Mouse (Mus musculus) midbrain, embryonic 14.5 days (tissue): ENCODE results near the gene Smim15. TPM values are rescaled to one million over a fixed set of nuclear protein-coding genes. Genes with fewer than 3 reads are reported as not detected.
A peak's percentile ranks its signal among the peaks of the same experiment; 100 is the strongest.

Experiments
- ATAC-seq: fragments of 200-750 bp; cut with Nextera tagmentation; 2 replicates; pipeline ENCODE4 v1.8.0; 2017; ENCODE audit warnings: moderate number of reproducible peaks, moderate library complexity; ENCODE audit not compliant: low FRiP score, low TSS enrichment
- DNase-seq: peaks from one replicate; pipeline ENCODE4 v3.0.0-alpha.2; 2015
- H3K27ac ChIP-seq: fragments of 300-500 bp; sonication (generic); replicated peaks from 2 replicates; pipeline ENCODE4 v1.5.1; 2014; ENCODE audit warnings: mild to moderate bottlenecking, low read depth, low read length, moderate library complexity
- H3K27me3 ChIP-seq: fragments of 300-500 bp; sonication (generic); 2 replicates; pipeline ENCODE4 v1.6.1; 2014; ENCODE audit warnings: low read length, control low read depth, mixed read lengths; ENCODE audit not compliant: control insufficient read depth, insufficient read depth
- H3K36me3 ChIP-seq: fragments of 300-500 bp; sonication (generic); 2 replicates; pipeline ENCODE4 v1.6.1; 2014; ENCODE audit warnings: low read length, control low read depth; ENCODE audit not compliant: control insufficient read depth, insufficient read depth
- H3K4me1 ChIP-seq: fragments of 300-500 bp; sonication (generic); 2 replicates; pipeline ENCODE4 v1.6.1; 2014; ENCODE audit warnings: mild to moderate bottlenecking, antibody characterized with exemption, low read length, control low read depth; ENCODE audit not compliant: control insufficient read depth, insufficient read depth
- H3K4me2 ChIP-seq: fragments of 300-500 bp; sonication (generic); 2 replicates; pipeline ENCODE4 v1.6.1; 2014; ENCODE audit warnings: mild to moderate bottlenecking, low read length, moderate library complexity
- H3K4me3 ChIP-seq: fragments of 300-500 bp; sonication (generic); replicated peaks from 2 replicates; pipeline ENCODE4 v1.5.1; 2014; ENCODE audit warnings: low read depth, low read length
- H3K9ac ChIP-seq: fragments of 300-500 bp; sonication (generic); replicated peaks from 2 replicates; pipeline ENCODE4 v1.6.1; 2014; ENCODE audit warnings: mild to moderate bottlenecking, low read length, moderate library complexity
- H3K9me3 ChIP-seq: fragments of 300-500 bp; sonication (generic); 2 replicates; pipeline ENCODE4 v1.6.1; 2016; ENCODE audit warnings: low read length, control low read depth, mixed read lengths; ENCODE audit not compliant: control insufficient read depth
- WGBS: fragments of 180-500 bp; shearing (Covaris S2); extraction: QIAGEN DNeasy Blood & Tissue Kit; methylation state at CpG from one replicate; pipeline ENCODE4 v1.1.7; 2014; 5-methylcytosine and 5-hydroxymethylcytosine counted together
- polyA plus RNA-seq: library from polyadenylated mRNA; unstranded; fragments of >200 nt; fragmentation: Nextera tagmentation; extraction: Ambion mirVana; gene quantifications from 2 replicates; pipeline ENCODE4 v1.2.1, GENCODE M21; 2014

Smim15 gene
- polyA plus RNA-seq, 1 experiment from 2014 or later = 37.9 TPM

GRCm38 (mm10) chr13:108095617-108096016 is 51.4 kb downstream of the Smim15 start:
- Histone ChIP-seq H3K4me3 (no peak overlapping the region), H3K36me3 (no peaks in the 10 kb centered on the region), H3K27ac (no peak overlapping the region), H3K27me3 (no peaks in the 10 kb centered on the region), H3K9ac (no peak overlapping the region), H3K4me2 (no peak overlapping the region), H3K9me3 (no peaks in the 10 kb centered on the region), H3K4me1 (no peaks in the 10 kb centered on the region)
- ATAC-seq (no peak), DNase-seq (peak; percentile 10)
- WGBS = 86% methylated on average over 7 of the region's 7 CpGs

- Histone ChIP-seq H3K9me3 (no peaks in the 10 kb centered on the region), H3K4me1 (no peaks in the 10 kb centered on the region), H3K4me2 (no peak overlapping the region), H3K36me3 (no peaks in the 10 kb centered on the region), H3K27me3 (no peaks in the 10 kb centered on the region), H3K4me3 (no peak overlapping the region), H3K9ac (no peak overlapping the region), H3K27ac (no peak overlapping the region)
- 90% methylated on average over 7 of the region's 7 CpGs for WGBS
- DNase-seq (no peak), ATAC-seq (no peak)
Observed at GRCm38 (mm10) chr13:108096446-108096845, 52.2 kb downstream of the Smim15 start.

Other genes starting within 250 kb of the Smim15 start
- gene Ndufaf2, start 114.2 kb downstream of the Smim15 start, polyA plus RNA-seq = 64.3 and 77.1 TPM in 2 replicates
- 32.2 and 32.9 TPM in 2 replicates for gene Ercc8, start 114.3 kb downstream of the Smim15 start, polyA plus RNA-seq
- gene Elovl7, start 170.0 kb downstream of the Smim15 start, polyA plus RNA-seq = 1.1 and 1.5 TPM in 2 replicates